Mouse (Mus musculus) B cell, adult 2 months (primary cell): Measurements from ENCODE around the gene Ube2t.

ENCODE experiments used
- DNase-seq, 2 experiments: peaks; one replicate each; pipeline ENCODE4 v3.0.0; 2022

The Ube2t gene

DNA sequence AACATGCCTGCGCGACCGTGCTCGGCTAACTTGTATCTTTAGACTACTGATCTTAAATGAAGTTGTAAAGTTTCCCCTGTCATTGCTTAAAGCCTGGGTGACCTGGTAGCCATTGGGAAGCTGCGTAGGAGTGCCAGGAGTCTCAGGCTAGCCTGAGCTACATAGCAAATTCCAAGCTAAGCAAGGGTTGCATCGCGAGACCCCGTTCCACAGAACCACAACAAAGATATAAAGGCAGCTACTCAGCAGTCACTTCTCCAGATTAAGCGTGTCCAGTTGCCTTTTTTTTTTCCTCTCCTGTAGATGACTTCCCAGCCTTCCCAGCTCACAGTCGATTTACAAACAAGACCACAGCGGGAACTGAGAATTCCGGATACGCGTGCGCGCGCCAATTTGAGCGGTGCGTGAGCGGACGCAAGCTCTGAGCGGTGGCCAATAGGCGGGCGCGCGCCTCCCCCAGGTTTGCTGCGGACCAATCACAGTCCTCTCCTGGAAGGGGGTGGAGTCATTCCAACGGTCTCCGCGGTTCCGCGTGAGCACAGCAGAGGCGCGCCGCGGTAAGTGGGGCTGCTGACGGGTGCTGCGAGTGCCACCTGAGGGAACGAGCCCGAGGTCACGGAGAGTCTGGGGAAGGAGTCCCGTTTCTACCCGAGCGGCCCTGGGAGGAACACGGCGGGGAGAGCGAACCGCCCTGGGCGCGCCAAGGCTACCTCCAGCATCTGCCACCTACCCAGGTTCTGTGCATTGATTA, at the start of gene Ube2t:
Gene Ube2t (plus strand): TSS at position 513 of the 751 bp plus-strand sequence.
- DNase-seq = peak; percentile 93

DNA sequence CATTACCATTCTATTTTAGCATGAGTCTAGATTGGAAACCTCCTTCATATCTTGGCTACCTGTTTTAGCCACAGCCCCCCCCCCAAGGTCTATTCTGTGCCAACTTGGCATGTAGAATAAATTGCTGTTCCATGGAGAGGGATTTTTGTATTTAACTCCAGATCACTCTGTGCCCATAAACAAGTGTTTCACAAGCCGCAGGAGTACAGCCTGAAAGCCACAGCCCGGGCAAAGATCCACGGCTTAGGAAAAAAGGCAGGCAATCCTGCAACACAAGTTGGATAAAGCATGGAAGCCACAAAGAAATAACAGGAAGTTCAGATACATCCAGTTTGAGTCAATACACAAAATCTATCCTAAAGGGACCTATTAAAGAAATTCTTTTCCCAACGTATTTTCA, 48.8 kb upstream of the Ube2t start:
- DNase-seq = no peak

DNA sequence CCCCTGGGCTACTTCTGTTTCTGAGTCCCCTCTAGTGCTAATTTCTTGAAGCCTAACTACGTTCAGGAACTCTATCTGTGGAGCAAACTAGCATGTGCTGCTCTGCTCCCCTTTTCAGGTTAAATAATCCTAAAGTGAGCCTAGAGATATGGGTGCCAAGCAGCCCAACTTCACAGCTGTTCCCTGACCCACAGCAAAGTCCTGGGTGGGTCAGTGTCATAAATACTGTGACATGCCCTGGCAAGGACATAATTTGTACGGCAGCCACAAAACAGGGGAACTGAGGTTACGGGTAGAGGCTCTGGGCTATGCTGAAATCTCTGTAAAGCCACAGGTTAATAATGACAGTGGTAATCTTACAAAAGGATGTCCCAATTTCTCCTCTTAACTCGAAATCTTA, 46.9 kb upstream of the Ube2t start:
- DNase-seq = no peak

DNA sequence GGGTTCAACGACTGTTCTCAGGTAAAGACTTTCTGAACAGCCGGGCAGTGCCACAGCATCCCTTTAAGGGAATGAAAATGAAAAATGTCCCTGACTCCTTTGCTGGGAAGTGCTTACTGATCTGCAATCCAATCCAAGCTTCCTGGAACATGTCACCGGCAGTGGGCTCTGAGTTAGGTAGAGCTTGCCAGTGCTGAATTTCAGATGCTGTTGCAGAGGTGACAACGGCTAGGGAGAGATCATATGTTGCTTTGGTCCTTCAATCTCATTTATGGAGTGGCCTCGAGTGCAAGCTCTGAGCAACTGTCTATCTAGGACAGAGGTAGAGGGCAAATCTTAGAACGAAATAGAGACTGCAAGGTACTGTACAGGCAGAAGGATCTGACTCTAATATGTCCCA, 43.4 kb upstream of the Ube2t start:
- DNase-seq = no peak

DNA sequence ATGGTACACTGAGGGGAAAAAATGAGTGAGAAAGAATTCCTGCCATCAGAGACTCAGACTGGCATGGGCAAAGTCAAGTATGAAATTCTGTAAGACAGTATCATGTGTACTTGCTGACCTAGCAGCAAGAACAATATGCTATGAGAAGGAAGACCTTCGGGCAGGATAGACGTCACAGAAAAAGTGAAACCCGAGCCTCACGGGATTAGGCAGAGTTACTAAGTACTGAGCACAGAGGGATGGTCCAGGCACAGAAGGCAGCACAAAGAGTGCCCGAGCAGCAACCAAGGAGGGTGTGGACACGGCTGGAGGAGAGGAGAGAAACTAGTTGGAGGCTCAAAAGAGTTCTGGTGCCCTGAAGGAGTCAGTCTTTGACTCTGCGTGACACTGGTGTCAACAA, 29.9 kb upstream of the Ube2t start:
- no peak for DNase-seq

DNA sequence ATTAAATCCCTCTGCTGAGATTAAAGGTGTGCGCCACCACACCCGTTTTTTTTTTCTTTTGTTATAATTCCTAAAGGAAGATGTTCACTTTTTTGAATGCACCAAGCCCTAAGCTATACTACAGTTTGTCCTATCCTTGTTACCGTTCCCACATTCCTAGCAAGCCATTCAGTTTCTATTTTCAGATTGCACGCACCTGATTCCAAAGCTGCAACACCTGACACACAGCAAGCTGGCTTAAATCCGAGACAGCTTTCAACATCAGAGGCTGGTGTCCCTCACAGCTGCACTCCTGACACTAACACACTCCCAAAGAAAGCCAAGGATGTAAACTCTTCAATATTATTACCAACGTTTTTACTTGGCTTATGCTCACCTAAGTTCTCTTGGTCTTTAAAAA, 26.0 kb upstream of the Ube2t start:
- DNase-seq = no peak

DNA sequence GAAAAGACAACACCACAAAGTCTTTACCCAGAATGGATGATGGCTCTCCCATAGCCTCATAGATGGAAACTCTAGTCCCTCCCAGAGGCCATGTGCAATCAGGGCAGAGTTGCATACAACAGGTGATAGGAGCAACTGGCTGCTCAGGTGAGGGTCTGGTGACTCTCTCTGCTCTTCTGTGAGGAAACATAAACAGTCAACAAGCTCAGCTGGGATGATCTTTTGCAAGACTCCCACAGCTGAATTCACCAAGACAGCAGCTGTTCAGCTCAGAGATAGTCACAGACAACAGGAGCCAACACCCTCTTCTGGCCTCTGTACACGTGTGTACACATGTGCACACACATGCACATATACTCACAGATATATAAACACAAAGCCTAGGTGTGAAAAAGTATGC, 24.1 kb upstream of the Ube2t start:
- DNase-seq = no peak

DNA sequence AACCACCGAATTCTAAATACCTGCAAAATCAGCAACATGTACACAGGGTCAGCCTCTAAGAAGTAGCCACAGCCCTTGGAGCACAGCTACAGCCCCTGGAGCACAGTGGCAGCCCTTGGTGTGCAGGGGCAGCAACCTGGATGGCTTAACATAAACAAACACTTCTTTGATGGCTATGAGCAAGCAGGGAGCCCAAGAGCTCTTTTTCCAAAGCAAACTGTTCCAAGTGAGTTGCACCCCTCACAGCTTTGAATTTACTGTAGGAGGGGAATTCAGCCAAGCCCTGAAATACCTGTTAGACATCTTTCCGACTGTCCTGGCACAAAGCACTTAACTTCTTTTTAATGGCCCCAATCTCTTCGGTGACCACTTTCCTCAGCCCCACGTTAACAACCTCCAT, 21.5 kb upstream of the Ube2t start:
- no peak for DNase-seq

DNA sequence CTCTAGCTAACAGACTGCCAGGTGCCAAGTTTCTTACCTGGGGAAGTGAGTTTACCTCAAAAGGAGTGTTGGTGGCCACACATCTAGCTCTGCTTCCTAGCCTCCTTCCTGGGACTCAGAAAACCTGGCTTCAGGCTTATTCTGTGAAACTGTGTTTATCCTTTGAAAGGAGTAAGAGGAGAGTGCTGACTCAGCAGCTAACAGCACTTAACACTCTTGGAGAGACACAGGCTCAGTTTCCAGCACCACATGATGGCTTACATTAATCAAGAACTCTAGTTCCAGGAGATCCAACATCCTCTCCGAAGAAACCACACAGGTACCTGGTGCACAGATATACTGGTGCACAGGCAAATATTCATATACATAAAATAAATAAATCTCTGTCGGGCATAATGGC, 19.5 kb upstream of the Ube2t start:
- no peak for DNase-seq

DNA sequence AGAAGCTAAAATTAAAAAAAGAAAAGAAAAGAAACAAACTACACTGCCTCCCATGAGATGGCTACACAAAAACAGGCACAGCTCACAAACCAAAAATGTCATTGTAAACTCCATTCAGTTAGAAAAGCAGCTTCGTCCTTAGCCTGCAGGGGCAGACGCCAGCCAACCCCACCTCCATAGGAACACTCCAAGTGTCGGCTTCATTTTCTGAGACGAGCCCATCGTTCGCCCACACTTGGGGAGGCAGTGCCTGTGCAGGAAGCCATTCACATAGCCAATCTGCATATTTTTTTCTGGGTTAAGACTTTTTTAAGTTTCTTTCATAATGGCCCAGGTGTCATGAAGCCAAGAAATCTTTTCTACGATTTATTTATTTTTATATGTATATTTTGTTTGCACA, 14.8 kb upstream of the Ube2t start:
- no peak for DNase-seq

DNA sequence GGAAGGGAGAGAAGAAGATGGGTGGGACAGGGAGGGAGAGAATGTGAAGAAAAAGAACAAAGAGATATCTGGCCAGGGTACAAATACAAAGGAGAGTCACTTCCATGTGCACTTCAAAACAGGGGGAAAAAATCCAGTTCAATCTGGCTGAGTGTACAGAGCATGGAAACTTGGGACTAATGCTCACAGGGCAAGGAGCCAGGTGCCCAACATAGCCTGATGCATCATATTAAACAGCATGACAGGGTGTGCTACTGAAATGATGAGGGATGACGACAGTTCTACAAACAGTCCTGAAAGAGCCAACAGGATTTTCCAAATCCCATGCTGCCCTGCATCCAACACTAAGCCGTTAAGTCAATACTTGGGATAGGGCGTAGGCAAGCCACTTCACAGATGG, 12.4 kb upstream of the Ube2t start:
- DNase-seq = no peak

DNA sequence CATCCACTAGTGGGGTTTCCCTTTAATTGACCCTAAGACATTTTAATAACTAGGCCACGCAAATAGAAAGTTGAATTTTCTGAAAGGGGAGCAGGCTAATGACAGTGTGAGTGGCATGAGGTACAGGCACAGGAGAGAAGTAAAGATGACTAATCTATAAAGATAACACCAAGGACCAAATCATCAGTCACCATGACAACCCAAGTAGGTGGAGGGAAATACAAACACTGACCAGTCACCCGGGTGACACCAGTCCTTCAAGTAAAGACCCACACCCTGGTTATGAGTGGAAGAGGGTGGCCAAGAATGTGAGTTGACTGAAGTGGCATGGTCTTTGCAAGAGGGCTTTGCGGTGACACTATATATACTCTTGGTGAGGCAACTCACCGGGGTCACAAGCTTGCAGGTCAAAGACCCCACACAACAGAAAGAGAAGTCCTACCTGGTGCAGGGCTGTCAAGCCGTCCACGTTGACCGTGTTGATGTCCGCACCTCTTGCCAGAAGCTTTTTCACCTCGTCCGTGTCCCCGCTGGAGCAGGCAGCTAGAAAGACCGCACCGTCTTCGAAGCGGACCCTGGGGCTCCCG, 7.2 kb upstream of the Ube2t start:
- peak in 1 of 2 experiments; percentile 17 for DNase-seq

DNA sequence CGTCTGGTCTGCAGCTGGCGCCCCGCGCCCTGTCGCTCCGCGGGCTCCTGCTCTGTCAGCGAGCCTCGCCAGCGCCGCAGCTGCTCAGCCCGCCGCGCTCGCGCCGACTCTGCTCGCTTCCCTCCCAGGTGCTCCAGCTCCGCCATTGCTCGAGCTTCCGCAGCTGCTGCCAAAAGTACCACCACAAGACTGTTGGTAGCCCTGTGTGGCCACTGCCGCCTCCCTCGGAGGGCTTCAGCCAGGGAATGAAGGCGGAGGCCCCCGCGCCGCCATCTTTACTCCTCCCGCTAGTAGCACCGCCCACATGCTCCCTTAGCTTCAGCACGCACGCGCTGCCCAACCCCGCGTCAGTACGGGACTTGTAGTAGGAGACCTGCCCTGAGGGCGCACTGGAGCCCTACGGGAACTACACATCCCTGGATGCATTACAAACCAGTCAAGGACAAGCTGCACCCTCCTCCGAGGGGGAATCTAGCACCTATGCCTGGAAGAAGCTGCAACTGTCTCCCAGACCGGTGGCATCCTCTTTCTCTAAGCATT, 6.7 kb upstream of the Ube2t start, which contains the start of gene Ppp1r12b:
Gene Ppp1r12b (minus strand): TSS at position 306 of the 540 bp plus-strand sequence.
- peak; percentile 89 for DNase-seq

DNA sequence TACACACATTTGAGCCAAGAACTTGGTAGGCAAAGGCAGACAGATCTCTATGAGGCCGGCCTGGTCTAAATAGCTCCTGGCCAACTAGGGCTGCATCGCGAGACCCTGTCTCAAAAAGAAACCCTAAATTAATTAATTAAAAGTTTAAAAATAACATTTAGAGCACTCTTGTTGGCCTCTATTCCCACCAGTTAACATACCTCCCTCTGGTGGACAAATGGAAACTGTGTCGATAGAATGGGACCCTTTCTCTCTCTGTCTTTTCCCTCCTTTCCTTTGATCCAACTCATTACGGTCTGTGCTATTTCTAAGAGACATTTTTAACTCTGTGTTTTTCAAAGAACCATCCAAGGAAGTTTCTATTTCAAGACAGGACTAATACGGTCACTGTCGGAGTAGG, 1.7 kb upstream of the Ube2t start:
- no peak for DNase-seq

DNA sequence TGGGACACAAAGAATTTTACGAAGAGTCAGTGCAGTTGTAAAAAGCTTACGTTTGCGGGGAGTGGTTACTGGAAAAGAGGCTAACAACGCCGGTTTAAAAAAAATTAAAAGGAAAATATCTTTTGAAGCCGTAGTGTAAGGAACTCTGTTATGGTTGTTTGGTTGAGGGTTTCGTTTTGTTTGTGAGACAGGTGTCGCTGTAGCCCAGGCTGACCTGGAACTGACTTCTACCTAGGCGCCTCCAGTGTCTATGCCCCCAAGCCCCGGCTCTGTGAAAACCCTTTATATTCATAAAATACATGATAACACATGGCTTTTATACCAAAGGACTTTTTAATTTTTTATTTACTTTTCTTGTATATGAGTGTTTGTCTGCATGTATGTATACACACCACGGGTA, 456 bp downstream of the Ube2t start:
- DNase-seq = peak; percentile 49 to 53

DNA sequence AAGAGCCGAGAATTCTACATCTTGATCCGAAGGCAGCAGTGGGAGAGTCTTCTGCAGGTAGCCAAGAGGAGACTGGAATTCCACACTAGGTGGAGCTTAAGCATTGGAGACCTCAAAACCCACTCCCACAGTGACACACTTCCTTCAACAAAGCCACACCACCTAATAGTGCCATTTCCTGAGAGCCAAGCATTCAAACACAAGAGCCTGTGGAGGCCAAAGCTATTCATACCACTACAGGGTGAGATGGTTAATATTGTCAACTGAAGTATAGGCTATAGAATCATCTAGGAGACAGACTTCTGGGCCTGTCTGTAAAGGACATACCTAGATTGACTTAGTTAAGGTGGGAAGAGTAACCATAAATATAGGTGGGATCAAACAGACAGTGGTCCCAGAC, 3.1 kb downstream of the Ube2t start:
- no peak for DNase-seq

DNA sequence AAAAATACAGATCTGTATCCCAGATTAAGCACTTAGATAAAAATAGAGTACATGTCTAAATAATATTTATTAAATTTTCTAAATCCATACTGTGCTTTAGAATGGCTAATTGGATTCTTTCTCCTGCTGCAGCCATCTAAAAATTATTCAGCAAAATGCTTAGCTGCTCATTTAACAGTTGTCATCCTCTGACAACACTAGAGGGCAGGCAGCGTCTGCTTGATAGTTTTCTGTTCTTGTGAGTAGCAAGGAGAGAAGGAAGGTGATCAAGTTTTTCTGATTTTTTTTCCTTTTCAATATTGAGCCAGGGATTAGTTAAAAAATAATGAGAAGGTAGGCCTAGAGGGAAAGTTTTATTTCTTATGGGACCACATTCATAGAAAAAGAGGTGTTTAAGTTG, 10.6 kb downstream of the Ube2t start:
- DNase-seq = no peak

DNA sequence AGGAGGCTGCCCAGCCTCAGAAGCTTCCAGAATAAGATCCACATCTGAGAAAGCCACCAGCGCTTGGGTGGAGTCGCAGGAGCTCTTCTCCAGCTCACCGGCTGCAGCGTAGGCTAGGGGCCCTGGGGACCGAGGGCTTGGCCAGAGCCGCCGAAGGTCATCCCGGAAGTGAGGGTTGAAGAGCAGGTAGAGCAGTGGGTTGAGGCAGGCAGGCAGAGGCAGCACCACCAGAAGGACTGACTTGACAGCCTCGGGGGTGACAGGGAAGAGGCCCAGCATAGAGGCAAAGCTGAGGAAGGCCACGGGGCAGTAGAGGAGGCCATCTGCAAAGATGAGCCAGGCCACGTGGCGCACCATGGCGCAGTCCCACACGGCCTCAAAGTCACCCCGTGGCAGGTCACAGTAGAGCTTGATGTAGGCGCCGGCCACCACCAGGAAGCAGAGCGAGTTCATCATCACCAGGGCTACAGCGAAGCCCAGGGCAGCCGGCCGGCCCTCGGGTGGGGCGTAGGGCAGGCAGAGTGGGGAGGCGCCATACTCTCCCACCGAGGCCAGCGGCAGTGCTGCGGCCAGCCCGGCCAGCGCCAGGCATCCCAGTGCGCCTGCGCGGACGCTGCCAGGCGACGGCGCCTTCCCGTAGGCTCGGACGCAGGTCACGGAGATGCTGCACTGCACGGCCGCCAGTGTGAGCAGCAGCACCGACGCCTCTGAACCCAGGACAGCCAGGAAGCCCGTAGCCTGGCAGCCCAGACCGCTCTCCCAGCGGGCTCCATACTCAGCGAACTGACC, 25.0 kb downstream of the Ube2t start:
- DNase-seq = peak; percentile 6 to 16

DNA sequence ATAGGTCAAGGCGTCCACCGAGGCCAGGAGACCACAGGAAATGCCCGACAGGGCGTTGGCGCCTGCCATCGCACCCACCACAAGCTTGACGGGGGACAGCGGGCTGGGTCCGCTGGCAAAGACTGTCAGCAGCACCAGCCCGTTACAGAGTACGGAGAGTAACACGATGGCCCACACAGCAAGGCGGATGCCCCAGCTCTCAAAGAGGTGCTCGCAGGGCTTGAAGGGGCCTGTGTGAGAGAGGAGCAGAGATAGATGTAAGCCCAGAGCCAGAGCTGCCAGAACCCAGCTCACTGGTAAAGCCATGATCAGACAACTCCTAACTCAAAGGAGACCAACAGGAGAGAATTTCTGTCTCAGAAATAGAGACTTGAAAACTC, 25.6 kb downstream of the Ube2t start:
- peak; percentile 4 to 12 for DNase-seq

DNA sequence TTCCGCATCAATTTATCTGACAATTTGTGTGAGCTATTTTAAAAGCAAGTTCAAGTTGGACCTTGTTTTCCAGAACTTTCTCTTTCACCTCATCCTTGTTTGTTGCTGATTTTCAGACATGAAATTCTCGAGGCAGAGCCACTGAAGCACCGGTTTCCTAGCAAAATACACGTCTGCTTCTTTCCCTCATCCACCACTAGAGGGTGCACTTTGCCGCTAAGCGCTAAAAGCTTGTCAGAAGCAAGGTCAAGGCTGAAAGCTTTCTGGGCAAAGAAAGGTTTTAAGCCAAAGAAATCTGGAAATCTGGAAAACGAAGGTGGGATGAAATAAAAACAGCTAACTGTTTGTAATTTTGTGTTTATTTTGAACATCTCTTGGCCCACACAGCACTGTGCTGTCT, 27.0 kb downstream of the Ube2t start:
- peak; percentile 82 to 85 for DNase-seq

DNA sequence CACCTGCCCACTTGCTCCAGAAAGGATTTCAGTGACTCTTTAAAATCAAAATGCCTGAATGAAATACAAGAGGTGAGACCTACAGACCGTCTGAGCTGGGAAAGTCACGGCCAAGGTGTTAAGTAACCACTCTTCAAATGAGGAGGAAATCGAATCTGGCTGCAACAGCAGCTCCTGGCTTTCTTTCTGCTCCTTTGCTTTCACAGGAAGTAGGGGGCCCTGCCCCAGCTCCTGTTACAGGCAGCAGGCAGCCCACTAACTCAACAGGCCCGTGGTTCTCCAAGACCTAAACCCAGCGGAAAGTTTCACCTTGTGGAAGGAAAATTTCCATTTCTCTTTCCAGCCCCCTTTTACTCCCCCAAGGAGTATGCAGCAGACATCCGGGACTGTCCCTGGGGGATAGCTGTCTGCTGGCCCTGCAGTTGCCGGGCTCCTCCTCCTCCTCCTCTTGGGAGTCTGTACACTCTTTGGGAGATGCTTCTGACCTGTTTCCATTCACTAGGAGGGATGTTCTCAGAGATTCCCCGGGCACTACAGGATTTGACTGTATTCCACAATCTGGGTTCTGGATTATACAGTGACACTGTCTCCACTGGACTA, 29.8 kb downstream of the Ube2t start:
- no peak for DNase-seq

DNA sequence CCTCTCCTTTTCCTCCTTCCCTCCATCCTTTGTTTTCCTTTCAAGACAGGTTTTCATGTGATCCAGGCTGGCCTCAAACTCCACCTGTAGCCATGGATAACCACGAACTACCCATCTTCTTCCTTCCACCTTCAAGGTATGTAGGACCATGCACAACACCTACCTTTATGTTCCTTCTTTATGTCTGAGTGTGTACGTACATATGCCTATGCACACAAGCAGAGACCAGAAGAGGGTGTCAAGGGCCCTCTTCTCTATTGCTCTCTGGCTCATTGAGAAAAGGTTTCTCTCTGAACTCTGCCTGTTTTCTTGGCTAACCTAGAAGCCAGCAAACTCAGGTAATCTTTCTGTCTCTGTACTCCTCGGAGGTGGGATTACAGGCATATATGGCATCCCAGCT, 32.4 kb downstream of the Ube2t start:
- DNase-seq = no peak

DNA sequence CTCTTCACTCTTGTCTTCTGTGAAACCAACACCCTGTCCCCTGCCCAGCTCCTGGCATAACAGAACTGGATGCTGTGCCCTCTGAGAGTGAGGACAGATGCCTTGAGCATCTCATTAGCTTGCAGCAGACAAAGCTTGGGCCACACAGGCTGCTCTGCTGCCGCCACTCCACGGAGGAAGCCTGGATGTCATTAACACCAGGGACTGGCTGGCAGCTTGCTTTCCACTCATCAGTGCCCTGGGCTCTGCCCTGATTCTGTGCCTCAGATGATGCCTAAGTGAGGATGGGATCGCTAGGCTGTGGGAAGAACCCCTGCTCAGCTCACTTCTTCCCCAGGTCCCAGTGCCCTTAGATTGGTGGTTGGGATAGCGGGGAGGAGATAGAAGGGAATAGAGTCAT, 33.1 kb downstream of the Ube2t start:
- DNase-seq = no peak
